In genomic region chr16:11071176-11071575, GRCm38 (mm10) we compare ENCODE assay signal across 10 mouse cellular contexts. TPM values are rescaled to one million over a fixed set of nuclear protein-coding genes. Genes with fewer than 3 reads are reported as not detected.
DNase-seq lines count a peak whose midpoint lies in the region; ATAC-seq and TF ChIP-seq lines count a peak whose summit lies in the region.
"Had no signal": no experiment of that assay in that cellular context is flagged by ENCODE, and none has a peak within 500 bp of the region (broad histone marks: within the 10 kb centered on the region; RNA-seq: fewer than 3 reads in every experiment).

No protein-coding gene starts in this region.

- H3K27ac ChIP-seq in hindbrain, embryonic 10.5 days, result peak overlapping the region; percentile 23; the same call in 1 of the 2 replicates
- H3K27ac ChIP-seq in hindbrain, embryonic 14.5 days, result no peak overlapping the region
- H3K27ac ChIP-seq in thymus, adult 2 months (ENCODE audit: control insufficient read depth, insufficient read depth, low read length), result peak overlapping the region; percentile 21; the same call in 1 of the 2 replicates
- H3K27ac ChIP-seq: liver, embryonic 13.5 days had no signal

- TF ChIP-seq POLR2A in thymus, adult 2 months (IDR thresholded peaks at IDR 0.05; ENCODE audit: control insufficient read depth, extremely low read depth, insufficient read depth, low read length, poor library complexity), result no peak

- no peak overlapping the region for H3K9ac ChIP-seq in hindbrain, embryonic 14.5 days
- H3K9ac ChIP-seq: liver, embryonic 13.5 days had no signal

- no peaks in the 10 kb centered on the region for H3K27me3 ChIP-seq in hindbrain, embryonic 10.5 days (ENCODE audit: insufficient read depth, poor library complexity, severe bottlenecking)
- H3K27me3 ChIP-seq in hindbrain, embryonic 14.5 days (ENCODE audit: control insufficient read depth, insufficient read depth, low read length), result no peaks in the 10 kb centered on the region
- no peaks in the 10 kb centered on the region for H3K27me3 ChIP-seq in thymus, adult 2 months (ENCODE audit: control insufficient read depth, insufficient read depth, low read length)

- peaks cover 69% of the 10 kb centered on the region for H3K36me3 ChIP-seq in hindbrain, embryonic 10.5 days
- H3K36me3 ChIP-seq in hindbrain, embryonic 14.5 days (replicated peaks; ENCODE audit: control insufficient read depth, insufficient read depth), result peaks cover 53% of the 10 kb centered on the region
- peaks cover 10% of the 10 kb centered on the region for H3K36me3 ChIP-seq in thymus, adult 2 months (ENCODE audit: control insufficient read depth, insufficient read depth, low read length)

- no peak for DNase-seq in hindbrain, embryonic 10.5 days (ENCODE audit: low spot score)
- DNase-seq in hindbrain, embryonic 14.5 days (ENCODE audit: low spot score), result no peak
- no peak for DNase-seq in thymus, adult 2 months
- DNase-seq in thymus, postnatal 4 days, result no peak
- peak; percentile 88 to 91 for DNase-seq in cerebellum, postnatal 10 days
- DNase-seq in right cerebral cortex, postnatal 14 days, result no peak
- DNase-seq in urinary bladder, adult 18-20 months (ENCODE audit: low spot score in 2 of 2), result no peak
- DNase-seq: liver, embryonic 13.5 days had no signal

- H3K4me2 ChIP-seq in hindbrain, embryonic 14.5 days (replicated peaks), result no peak overlapping the region
- H3K4me2 ChIP-seq: liver, embryonic 13.5 days had no signal

- no peak for ATAC-seq in hindbrain, embryonic 14.5 days (ENCODE audit: low FRiP score)

- H3K9me3 ChIP-seq in hindbrain, embryonic 10.5 days, result no peaks in the 10 kb centered on the region
- H3K9me3 ChIP-seq in hindbrain, embryonic 14.5 days (ENCODE audit: control insufficient read depth, low read length), result no peaks in the 10 kb centered on the region
- H3K9me3 ChIP-seq: G1E; liver, embryonic 13.5 days; megakaryocyte, embryonic 14.5 days had no signal

- H3K4me3 ChIP-seq in hindbrain, embryonic 10.5 days, result no peak overlapping the region
- H3K4me3 ChIP-seq in hindbrain, embryonic 14.5 days (replicated peaks; ENCODE audit: low read length), result no peak overlapping the region
- H3K4me3 ChIP-seq in thymus, adult 2 months (ENCODE audit: control insufficient read depth, insufficient read depth, low read length), result no peak overlapping the region
- H3K4me3 ChIP-seq: liver, embryonic 13.5 days had no signal

- peaks cover 57% of the 10 kb centered on the region for H3K4me1 ChIP-seq in hindbrain, embryonic 10.5 days (replicated peaks)
- peaks cover 46% of the 10 kb centered on the region for H3K4me1 ChIP-seq in hindbrain, embryonic 14.5 days (replicated peaks; ENCODE audit: control insufficient read depth, insufficient read depth, low read length)
- peaks cover 61% of the 10 kb centered on the region for H3K4me1 ChIP-seq in thymus, adult 2 months (replicated peaks; ENCODE audit: control insufficient read depth, insufficient read depth, low read length)

- no peak for TF ChIP-seq CTCF in thymus, adult 2 months (IDR thresholded peaks at IDR 0.05; ENCODE audit: borderline replicate concordance, control insufficient read depth, extremely low read depth, insufficient read depth, low read length, poor library complexity)

- WGBS in hindbrain, embryonic 10.5 days, result 88% methylated on average over 5 of the region's 5 CpGs
- WGBS in hindbrain, embryonic 14.5 days, result 78% methylated on average over 5 of the region's 5 CpGs
- WGBS in thymus, adult 2 months, result 71% methylated on average over 5 of the region's 5 CpGs

RNA-seq across cellular contexts. Expression of gene Litaf, which starts 5.2 kb away (rescaled TPM):
- polyA plus RNA-seq in hindbrain, embryonic 10.5 days (2016; fragmentation: Nextera tagmentation; extraction: Ambion mirVana), result 88.8 and 127 TPM in 2 replicates
- polyA plus RNA-seq in hindbrain, embryonic 14.5 days (2014; fragmentation: Nextera tagmentation; extraction: Ambion mirVana), result 23.9 and 27.2 TPM in 2 replicates
- polyA plus RNA-seq in thymus, adult 2 months (2012; rRNA removed), result 107 TPM in 2 replicates

RNA-seq across cellular contexts. Expression of gene Snn, which starts 10.4 kb away (rescaled TPM):
- 84.0 and 94.7 TPM in 2 replicates for polyA plus RNA-seq in hindbrain, embryonic 10.5 days (2016; fragmentation: Nextera tagmentation; extraction: Ambion mirVana)
- polyA plus RNA-seq in hindbrain, embryonic 14.5 days (2014; fragmentation: Nextera tagmentation; extraction: Ambion mirVana), result 147 and 158 TPM in 2 replicates
- polyA plus RNA-seq in thymus, adult 2 months (2012; rRNA removed), result 78.6 and 85.4 TPM in 2 replicates

Comparison
In these comparisons a context has a peak if more than half of its experiments do, and no peak if none do; other contexts are left out.
1. DNase-seq: peak in cerebellum, postnatal 10 days (2 of 2); none in hindbrain, embryonic 10.5 days (single experiment), hindbrain, embryonic 14.5 days (single experiment), thymus, adult 2 months (single experiment), thymus, postnatal 4 days (single experiment), right cerebral cortex, postnatal 14 days (single experiment) and urinary bladder, adult 18-20 months (0 of 2).